Mouse (Mus musculus) hindbrain, embryonic 10.5 days (tissue): ENCODE measurements at regions not wholly inside any gene's neighbourhood (a gene's known extent, or its start where the extent isn't known, plus 50 kb on each side); places are given as distances from the start of the nearest gene placed in this dataset.
"Not testable (repeated sequence)": the region's sequence is repeated elsewhere in the genome, so short reads cannot be mapped to it uniquely, and the experiment has no call there.

Experiments
- DNase-seq: peaks from one replicate; pipeline ENCODE4 v3.0.0-alpha.2; 2017; ENCODE audit warnings: low spot score
- H3K27ac ChIP-seq: fragments of 300-500 bp; sonication (generic); 2 replicates; pipeline ENCODE4 v1.5.1; 2016; ENCODE audit warnings: mild to moderate bottlenecking, moderate library complexity
- H3K27me3 ChIP-seq: fragments of 300-500 bp; sonication (generic); 2 replicates; pipeline ENCODE4 v1.6.1; 2016; ENCODE audit warnings: mild to moderate bottlenecking; ENCODE audit not compliant: poor library complexity, insufficient read depth, severe bottlenecking
- H3K36me3 ChIP-seq: fragments of 300-500 bp; sonication (generic); 2 replicates; pipeline ENCODE4 v1.6.1; 2016; ENCODE audit warnings: mild to moderate bottlenecking, moderate library complexity
- H3K4me1 ChIP-seq: fragments of 300-500 bp; sonication (generic); replicated peaks from 2 replicates; pipeline ENCODE4 v1.6.1; 2016; ENCODE audit warnings: mild to moderate bottlenecking
- H3K4me3 ChIP-seq: fragments of 300-500 bp; sonication (generic); 2 replicates; pipeline ENCODE4 v1.5.1; 2016; ENCODE audit warnings: mild to moderate bottlenecking, moderate library complexity
- H3K9me3 ChIP-seq: fragments of 300-500 bp; sonication (generic); 2 replicates; pipeline ENCODE4 v1.6.1; 2016; ENCODE audit warnings: mild to moderate bottlenecking, moderate library complexity
- WGBS: fragments of 180-500 bp; shearing (Covaris S2); methylation state at CpG from one replicate; pipeline ENCODE4 v1.1.7; 2016; 5-methylcytosine and 5-hydroxymethylcytosine counted together

DNA sequence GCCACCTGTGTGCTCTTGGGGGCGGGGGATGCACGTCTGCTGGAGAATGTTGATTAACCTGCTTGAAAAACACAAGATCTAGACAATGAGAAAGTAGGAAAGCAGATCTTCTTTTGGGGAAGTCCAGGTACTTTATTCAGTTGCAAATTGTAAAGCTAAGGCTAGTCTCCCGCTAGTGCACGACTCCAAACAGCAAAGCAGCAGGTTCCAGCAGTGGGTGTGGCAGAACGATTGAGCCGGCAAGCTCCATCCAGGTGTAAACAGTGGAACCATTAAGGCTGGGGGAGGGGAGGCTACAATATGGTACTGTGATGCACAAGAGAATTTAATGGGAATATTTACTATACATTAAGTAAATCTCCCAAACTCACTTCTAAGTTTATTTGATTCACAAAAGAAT, 448.6 kb upstream of the Cobl start:
- not testable (repeated sequence) for H3K4me1 ChIP-seq, H3K4me3 ChIP-seq
- 39% methylated on average over 6 of the region's 6 CpGs for WGBS

DNA sequence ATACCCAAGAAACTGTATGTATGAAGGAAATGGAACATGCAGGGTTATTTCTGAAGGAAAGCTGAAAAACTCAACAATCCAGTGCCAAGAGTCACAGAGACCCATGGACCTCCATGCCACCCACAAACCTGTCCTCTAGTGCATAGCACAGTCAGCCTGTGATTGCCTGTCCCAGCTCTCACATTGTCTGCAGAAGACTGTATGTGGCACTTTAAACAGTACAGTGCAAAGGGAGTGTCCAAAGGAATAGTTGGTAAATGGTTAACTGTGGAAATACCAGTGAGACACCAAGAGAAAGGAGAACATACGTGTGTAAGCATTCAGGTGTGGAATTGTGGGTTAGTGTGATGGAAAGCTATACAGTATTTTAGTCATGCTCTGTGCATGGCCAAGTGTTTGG, 409.0 kb upstream of the Cobl start:
- Histone ChIP-seq H3K27me3 (no peaks in the 10 kb centered on the region), H3K4me1 (no peaks in the 10 kb centered on the region), H3K36me3 (no peaks in the 10 kb centered on the region), H3K27ac (no peak overlapping the region), H3K9me3 (no peaks in the 10 kb centered on the region), H3K4me3 (no peak overlapping the region)
- WGBS = 77% methylated on average over 1 of the region's 1 CpGs
- no peak for DNase-seq

More for the DNA sequence above, 448.6 kb upstream of the Cobl start:
- H3K36me3 ChIP-seq, H3K27me3 ChIP-seq, H3K9me3 ChIP-seq, DNase-seq, H3K27ac ChIP-seq: not testable (repeated sequence)

DNA sequence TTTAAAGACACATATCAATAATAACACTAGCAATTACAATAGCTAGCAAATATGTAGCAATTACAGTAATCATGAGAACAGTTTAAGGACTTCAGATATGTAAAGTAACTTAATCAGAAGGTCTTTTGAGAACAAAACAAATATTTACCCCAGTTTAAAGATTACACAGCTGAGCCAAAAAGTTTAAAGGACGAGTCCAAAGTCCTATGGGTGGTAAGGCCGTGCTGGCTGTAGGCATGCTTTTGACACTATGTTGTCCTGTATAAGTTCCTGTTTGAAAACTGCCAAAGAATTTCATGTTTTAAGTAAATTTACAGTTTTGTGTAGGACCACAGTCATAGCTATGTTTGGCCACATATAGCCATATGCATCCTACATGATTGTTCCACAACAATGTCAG, 408.0 kb upstream of the Cobl start:
- no peak for DNase-seq
- Histone ChIP-seq H3K9me3 (no peaks in the 10 kb centered on the region), H3K4me1 (no peaks in the 10 kb centered on the region), H3K27ac (no peak overlapping the region), H3K27me3 (no peaks in the 10 kb centered on the region), H3K36me3 (no peaks in the 10 kb centered on the region), H3K4me3 (no peak overlapping the region)
- WGBS = 83% methylated on average over 2 of the region's 2 CpGs

DNA sequence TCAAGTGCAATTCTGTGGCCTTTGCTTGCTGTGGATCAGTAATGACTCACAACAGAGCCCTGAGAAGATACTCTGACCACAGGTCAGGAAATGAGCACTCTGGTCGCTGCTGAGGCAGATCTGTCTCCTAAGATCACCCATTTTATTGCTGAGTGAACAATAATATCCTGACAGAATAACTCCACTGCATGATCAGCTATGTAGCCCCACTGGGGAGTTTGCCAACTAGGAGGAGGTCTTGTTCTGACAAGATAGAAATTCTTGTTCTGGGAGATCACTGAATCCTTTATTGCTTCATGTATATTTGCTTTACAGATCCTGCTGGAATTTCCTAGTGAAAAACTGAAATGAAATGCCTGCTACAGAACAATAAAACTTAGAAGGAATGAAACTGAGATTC, 407.6 kb upstream of the Cobl start:
- Histone ChIP-seq H3K4me1 (no peaks in the 10 kb centered on the region), H3K36me3 (no peaks in the 10 kb centered on the region)
- WGBS = 45% methylated on average over 1 of the region's 1 CpGs

DNA sequence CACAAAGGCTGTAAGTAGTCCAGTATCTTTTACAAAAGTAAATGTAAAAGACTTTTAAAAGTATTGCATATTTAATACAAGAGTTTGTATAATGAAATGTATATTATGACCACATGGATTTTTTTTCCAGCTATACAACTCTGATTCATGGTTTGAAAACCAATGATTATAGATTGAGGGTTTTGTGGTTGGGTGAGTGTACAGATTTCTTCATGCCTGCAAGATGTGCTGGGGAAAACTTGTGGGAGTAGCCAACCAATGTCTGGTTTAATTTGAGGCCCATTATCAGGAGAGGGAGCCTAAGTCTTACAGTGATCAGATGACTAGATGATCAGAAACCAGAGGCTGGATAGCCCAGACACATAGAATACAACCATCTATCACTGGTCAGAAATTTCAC, 402.8 kb upstream of the Cobl start:
- no peak for DNase-seq
- no peaks in the 10 kb centered on the region for H3K36me3 ChIP-seq

More for the DNA sequence above, 407.6 kb upstream of the Cobl start:
- H3K4me3 ChIP-seq = no peak overlapping the region
- DNase-seq = no peak
- H3K27me3 ChIP-seq = no peaks in the 10 kb centered on the region
- H3K27ac ChIP-seq = no peak overlapping the region
- H3K9me3 ChIP-seq = no peaks in the 10 kb centered on the region

DNA sequence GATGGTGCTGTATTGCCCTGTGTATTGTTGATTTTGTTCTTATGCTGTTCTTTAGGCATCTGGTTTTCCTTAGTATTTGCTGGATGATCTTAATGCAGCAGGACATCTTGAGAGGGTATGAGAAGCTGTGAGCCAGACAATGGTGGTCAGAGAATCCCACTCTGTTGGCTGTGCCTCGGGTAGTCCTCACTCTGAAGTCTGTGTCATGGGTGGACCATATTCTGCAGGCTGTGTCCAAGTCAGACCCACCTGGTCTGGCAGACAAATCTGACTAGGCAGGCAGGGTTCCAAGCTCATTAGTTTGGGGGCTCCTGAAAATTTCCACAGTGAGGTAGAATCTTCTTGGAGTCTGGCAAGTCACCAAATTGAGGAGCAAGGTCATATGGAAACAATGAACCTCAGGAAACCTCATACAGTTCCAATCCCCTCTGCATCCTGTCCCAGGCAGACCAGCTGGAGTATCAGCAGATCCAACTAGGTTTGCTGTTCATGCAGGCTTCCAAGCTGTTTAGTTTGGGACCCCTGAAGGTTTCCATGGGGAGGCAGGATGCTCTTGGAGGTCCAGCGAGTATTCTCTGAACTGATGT, 400.4 kb upstream of the Cobl start:
- H3K4me1 ChIP-seq = no peaks in the 10 kb centered on the region
- H3K36me3 ChIP-seq = no peaks in the 10 kb centered on the region
- WGBS = 76% methylated on average over 2 of the region's 2 CpGs
- no peaks in the 10 kb centered on the region for H3K27me3 ChIP-seq
- H3K4me3 ChIP-seq = no peak overlapping the region
- H3K9me3 ChIP-seq = no peaks in the 10 kb centered on the region
- DNase-seq = no peak
- no peak overlapping the region for H3K27ac ChIP-seq

More for the DNA sequence above, 402.8 kb upstream of the Cobl start:
- Histone ChIP-seq H3K9me3 (no peaks in the 10 kb centered on the region), H3K27me3 (no peaks in the 10 kb centered on the region), H3K4me1 (no peaks in the 10 kb centered on the region), H3K27ac (no peak overlapping the region), H3K4me3 (no peak overlapping the region)

DNA sequence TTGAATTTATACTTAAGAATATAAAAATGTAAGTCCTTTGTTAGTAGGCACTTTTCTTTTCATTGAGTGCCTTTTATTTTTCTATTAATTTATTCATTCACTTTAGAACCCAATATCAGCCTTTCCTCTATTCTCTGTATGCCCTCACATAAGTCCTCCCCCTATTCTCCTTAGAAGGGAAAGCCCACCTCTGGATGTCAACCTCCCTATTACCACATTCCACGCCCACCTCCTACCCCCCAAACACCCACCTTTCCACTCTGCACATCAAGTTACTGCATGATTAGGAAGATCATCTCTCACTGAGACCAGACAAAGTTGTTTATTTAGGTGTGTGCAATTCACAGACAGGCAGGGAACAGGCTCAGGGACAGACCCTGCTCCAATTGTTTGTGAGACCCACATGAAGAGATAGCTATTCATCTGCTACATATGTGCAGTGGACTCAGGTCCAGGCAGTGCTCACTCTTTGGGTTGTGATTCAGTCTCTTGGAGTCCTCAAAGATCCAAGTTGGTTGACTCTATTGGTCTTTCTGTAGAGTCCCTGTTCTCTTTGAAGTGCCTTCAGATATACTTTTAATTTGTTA, 394.7 kb upstream of the Cobl start:
- Histone ChIP-seq H3K27ac (no peak overlapping the region), H3K36me3 (no peaks in the 10 kb centered on the region), H3K4me1 (no peaks in the 10 kb centered on the region), H3K4me3 (no peak overlapping the region), H3K9me3 (no peaks in the 10 kb centered on the region), H3K27me3 (no peaks in the 10 kb centered on the region)
- no peak for DNase-seq
- WGBS = 76% methylated on average over 1 of the region's 1 CpGs

DNA sequence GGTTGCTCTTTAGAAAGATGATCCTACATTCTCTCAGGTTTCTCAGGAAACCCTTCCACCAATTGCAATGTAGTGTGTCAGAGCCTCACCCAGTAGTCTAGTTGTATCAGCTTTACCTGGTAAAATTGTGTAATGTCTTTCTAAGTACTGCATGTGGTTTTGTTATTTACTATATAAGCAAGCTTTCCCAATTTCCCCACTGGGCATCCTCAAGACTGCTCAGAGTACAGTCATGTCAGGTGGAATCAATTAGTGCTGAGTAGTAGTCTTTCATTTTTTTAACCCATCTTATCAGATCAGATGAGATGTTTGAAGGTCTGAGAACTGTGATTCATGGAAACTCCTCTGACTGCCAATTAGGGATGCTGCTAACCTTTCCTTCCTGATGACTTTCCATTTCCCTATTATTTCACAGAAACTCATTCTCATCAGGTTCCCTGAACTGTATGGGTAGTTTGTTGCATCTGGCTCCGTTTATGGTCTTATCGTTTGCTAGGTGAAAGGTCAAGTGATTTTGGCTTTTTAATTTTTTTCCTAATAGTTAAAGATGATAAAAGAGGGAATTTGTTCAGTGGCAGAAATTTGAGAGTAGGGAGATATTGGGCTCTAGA, 393.6 kb upstream of the Cobl start:
- no peak for DNase-seq
- Histone ChIP-seq H3K4me1 (no peaks in the 10 kb centered on the region), H3K36me3 (no peaks in the 10 kb centered on the region), H3K4me3 (no peak overlapping the region), H3K27me3 (no peaks in the 10 kb centered on the region), H3K9me3 (no peaks in the 10 kb centered on the region), H3K27ac (no peak overlapping the region)
- 90% methylated on average over 2 of the region's 2 CpGs for WGBS

DNA sequence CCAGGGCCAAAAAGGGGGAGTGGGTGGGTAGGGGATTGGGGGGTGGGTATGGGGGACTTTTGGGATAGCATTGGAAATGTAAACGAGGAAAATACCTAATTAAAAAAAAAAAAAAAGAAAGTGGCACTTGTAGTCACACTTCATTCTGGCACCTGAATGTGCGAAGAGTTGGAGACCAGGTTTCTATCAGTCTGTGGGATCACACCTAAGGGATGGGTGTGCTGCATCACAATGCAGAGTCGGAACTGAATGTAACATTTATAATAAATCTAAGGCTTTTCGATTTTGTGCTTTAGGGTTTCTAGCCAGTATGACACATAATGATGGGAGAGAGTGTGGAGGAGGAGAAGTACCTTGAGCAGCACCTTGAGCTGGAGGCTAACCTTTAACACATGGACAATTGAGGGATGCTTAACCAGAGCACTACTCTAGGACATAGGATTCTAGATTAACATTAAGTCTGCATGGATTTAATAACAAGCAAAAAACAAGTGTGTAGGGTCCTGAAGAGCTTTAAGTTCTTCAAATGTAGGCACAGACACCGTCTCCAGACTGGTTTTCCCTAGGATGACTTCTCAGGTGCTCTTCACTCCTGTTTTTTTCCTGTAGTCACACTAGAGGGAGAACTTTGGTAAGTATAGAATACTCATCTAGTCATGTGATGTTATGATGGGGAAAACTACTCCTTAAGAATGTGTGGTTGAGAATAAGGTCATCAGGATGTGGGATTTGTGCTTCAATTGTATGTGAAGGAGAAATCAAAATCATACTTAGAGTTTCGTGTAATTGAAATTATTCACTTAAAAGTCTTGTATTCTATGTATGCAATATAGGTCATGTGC, 392.8 kb upstream of the Cobl start:
- Histone ChIP-seq H3K4me1 (no peaks in the 10 kb centered on the region), H3K9me3 (no peaks in the 10 kb centered on the region), H3K27ac (no peak overlapping the region), H3K27me3 (no peaks in the 10 kb centered on the region), H3K4me3 (no peak overlapping the region), H3K36me3 (no peaks in the 10 kb centered on the region)
- DNase-seq = no peak
- 82% methylated on average over 6 of the region's 6 CpGs for WGBS

DNA sequence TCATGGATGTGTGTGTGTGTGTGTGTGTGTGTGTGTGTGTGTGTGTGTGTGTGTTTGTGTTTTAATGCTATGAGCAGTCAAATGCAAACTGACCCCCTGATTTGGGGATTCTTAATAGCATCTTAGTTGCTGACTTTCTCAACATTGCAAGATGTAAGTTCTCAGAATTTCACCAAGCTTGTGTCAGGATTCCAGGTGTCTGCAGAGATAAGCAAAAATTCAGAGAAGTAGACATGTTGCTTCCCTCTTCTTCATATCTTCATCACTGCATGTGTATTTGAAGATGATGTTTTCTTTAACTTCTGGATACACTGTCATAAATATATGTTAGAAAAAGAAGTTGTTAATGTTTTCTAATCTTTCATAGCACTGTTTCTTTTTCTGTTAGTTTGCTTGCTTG, 383.0 kb upstream of the Cobl start:
- no peaks in the 10 kb centered on the region for H3K9me3 ChIP-seq
- no peak overlapping the region for H3K4me3 ChIP-seq
- no peak for DNase-seq
- no peaks in the 10 kb centered on the region for H3K27me3 ChIP-seq
- no peak overlapping the region for H3K27ac ChIP-seq
- no peaks in the 10 kb centered on the region for H3K36me3 ChIP-seq
- no peaks in the 10 kb centered on the region for H3K4me1 ChIP-seq

DNA sequence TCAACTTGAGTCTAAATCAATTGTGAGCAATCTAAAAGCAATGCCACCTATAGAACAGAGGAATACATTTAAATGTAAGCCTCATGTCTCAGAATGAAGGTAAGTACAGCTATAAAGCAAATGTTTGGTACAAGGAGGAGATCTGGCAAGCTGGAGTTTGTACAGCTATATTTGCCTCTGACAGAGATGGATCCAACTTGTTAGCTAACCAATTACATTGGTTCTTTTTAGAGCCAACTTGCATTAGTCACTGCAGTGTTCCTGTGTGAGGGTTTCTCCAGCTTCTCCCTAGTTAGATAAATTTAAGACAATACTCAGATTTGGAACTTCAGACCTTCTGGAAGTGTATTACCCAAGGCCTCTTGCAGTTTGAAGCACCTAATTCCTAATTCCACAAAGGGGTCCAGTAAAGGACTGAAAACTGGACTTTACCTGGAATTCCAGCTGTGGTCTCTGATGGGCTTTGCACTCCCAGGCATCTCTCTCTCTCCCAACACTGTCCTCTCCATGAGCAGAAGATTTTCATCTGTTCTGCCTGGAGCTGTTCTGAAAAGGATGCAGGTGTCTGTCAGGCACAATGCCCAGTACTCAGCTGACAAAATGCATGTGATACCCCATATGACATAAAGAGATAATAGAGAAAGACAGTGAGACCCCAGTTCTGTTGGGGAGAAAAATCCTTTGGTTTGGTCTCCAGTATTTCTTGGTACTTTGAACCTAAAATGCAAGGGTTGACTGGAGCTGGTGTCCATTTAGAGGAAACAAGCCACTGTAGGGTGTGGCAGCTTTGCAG, 379.1 kb upstream of the Cobl start:
- Histone ChIP-seq H3K4me3 (no peak overlapping the region), H3K36me3 (no peaks in the 10 kb centered on the region), H3K27ac (no peak overlapping the region), H3K4me1 (no peaks in the 10 kb centered on the region), H3K27me3 (no peaks in the 10 kb centered on the region), H3K9me3 (no peaks in the 10 kb centered on the region)
- DNase-seq = no peak

DNA sequence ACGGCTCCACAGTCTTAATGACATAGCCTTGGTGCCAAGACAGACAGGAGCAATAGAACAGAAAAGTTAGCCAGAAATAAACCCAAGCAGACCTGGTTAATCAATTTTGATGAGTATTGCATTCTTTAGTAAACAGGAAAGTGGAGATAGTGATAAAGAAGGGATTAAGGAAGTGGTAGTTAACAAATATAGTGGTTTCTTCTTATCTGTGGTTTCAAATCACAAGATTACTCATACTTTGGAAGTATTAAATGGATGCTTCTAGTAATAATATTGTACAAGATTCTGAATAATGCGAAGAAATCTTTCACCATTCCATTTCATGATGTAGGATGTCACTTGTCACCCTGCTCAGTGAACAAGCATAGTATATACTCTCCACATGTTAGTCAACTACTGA, 376.6 kb upstream of the Cobl start:
- Histone ChIP-seq H3K27me3 (no peaks in the 10 kb centered on the region), H3K9me3 (no peaks in the 10 kb centered on the region), H3K4me1 (no peaks in the 10 kb centered on the region), H3K4me3 (no peak overlapping the region), H3K36me3 (no peaks in the 10 kb centered on the region), H3K27ac (no peak overlapping the region)
- no peak for DNase-seq
- WGBS = 89% methylated on average over 2 of the region's 2 CpGs

DNA sequence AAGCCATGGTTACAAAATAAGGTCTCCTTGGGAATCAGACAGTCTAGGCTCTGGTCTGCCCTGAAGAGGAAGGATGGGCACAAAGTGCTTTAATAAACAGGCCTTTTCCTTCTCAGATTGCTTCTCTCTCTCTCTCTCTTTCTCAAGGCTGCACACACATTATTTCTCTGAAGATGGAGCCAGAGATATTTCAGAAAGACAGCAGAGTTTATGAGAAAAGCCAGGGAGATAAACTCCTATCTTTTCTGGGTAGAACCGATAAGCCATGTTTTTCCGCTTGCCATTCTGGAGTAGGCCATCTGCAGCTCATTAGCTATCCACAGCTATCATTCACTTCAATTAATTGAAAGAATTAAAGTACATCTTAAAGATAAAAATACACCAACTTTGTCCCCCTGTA, 373.2 kb upstream of the Cobl start:
- no peaks in the 10 kb centered on the region for H3K36me3 ChIP-seq
- no peak for DNase-seq
- H3K27me3 ChIP-seq = no peaks in the 10 kb centered on the region
- H3K27ac ChIP-seq = no peak overlapping the region
- WGBS = 88% methylated on average over 2 of the region's 2 CpGs
- H3K9me3 ChIP-seq = no peaks in the 10 kb centered on the region
- no peaks in the 10 kb centered on the region for H3K4me1 ChIP-seq
- H3K4me3 ChIP-seq = no peak overlapping the region
